Mouse (Mus musculus): ENCODE data around the gene Spty2d1. TPM values are rescaled to one million over a fixed set of nuclear protein-coding genes. Genes with fewer than 3 reads are reported as not detected.
A peak's percentile ranks its signal among the peaks of the same experiment; 100 is the strongest.
"Not testable (repeated sequence)": the region's sequence is repeated elsewhere in the genome, so short reads cannot be mapped to it uniquely, and the experiment has no call there.

The Spty2d1 gene
- polyA plus RNA-seq, 1 experiment from 2014 or later = 19.4 TPM

GRCm38 (mm10) chr7:47041706-47042105 is 33.5 kb upstream of the Spty2d1 start:
- Histone ChIP-seq H3K9ac (no peak overlapping the region), H3K27ac (no peak overlapping the region), H3K4me3 (replicated peaks) (no peak overlapping the region), H3K4me2 (no peak overlapping the region), H3K9me3 (replicated peaks) (no peaks in the 10 kb centered on the region), H3K4me1 (peaks cover 13% of the 10 kb centered on the region), H3K36me3 (no peaks in the 10 kb centered on the region), H3K27me3 (no peaks in the 10 kb centered on the region)
- no peak for ATAC-seq (replicated peaks; ENCODE audit: low FRiP score)
- 79% methylated on average over 3 of the region's 3 CpGs for WGBS

- Histone ChIP-seq H3K36me3 (no peaks in the 10 kb centered on the region), H3K9me3 (replicated peaks) (no peaks in the 10 kb centered on the region), H3K27ac (no peak overlapping the region), H3K27me3 (no peaks in the 10 kb centered on the region), H3K4me1 (no peaks in the 10 kb centered on the region), H3K4me3 (replicated peaks) (no peak overlapping the region), H3K4me2 (no peak overlapping the region), H3K9ac (no peak overlapping the region)
- no peak for ATAC-seq (replicated peaks; ENCODE audit: low FRiP score)
- 71% methylated on average over 8 of the region's 8 CpGs for WGBS
These were observed 27.2 kb upstream of the Spty2d1 start for GRCm38 (mm10) chr7:47035426-47035825.

GRCm38 (mm10) chr7:47034785-47035384 is 26.7 kb upstream of the Spty2d1 start:
- Histone ChIP-seq H3K27ac (no peak overlapping the region), H3K9me3 (replicated peaks) (no peaks in the 10 kb centered on the region), H3K36me3 (no peaks in the 10 kb centered on the region), H3K4me2 (no peak overlapping the region), H3K4me1 (no peaks in the 10 kb centered on the region), H3K4me3 (replicated peaks) (no peak overlapping the region), H3K27me3 (no peaks in the 10 kb centered on the region), H3K9ac (no peak overlapping the region)
- no peak for ATAC-seq (replicated peaks; ENCODE audit: low FRiP score)
- WGBS = 60% methylated on average over 4 of the region's 4 CpGs

DNA sequence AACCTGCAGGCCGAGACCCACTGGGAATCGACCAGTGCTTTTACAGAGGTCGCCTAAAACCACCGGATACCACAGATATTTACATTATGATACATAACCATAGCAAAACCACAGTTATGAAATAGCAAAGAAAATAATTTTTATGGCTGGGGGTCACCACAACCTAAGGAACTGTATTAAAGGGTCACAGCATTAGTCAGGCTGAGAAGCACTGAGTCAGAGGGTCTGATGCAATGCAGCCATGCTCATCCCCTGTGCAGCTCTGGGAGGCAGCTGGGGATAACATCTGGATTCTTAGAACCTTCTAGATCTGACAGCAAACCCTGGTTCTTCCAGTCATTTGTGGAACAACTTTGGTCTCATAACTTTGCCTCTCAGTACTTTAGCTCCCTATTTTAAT is 23.2 kb upstream of the Spty2d1 start:
- Histone ChIP-seq H3K4me2 (no peak overlapping the region), H3K36me3 (no peaks in the 10 kb centered on the region), H3K4me1 (no peaks in the 10 kb centered on the region), H3K27me3 (no peaks in the 10 kb centered on the region), H3K27ac (no peak overlapping the region), H3K9ac (no peak overlapping the region), H3K9me3 (replicated peaks) (no peaks in the 10 kb centered on the region), H3K4me3 (replicated peaks) (no peak overlapping the region)
- no peak for ATAC-seq (replicated peaks; ENCODE audit: low FRiP score)
- WGBS = 70% methylated on average over 4 of the region's 4 CpGs

DNA sequence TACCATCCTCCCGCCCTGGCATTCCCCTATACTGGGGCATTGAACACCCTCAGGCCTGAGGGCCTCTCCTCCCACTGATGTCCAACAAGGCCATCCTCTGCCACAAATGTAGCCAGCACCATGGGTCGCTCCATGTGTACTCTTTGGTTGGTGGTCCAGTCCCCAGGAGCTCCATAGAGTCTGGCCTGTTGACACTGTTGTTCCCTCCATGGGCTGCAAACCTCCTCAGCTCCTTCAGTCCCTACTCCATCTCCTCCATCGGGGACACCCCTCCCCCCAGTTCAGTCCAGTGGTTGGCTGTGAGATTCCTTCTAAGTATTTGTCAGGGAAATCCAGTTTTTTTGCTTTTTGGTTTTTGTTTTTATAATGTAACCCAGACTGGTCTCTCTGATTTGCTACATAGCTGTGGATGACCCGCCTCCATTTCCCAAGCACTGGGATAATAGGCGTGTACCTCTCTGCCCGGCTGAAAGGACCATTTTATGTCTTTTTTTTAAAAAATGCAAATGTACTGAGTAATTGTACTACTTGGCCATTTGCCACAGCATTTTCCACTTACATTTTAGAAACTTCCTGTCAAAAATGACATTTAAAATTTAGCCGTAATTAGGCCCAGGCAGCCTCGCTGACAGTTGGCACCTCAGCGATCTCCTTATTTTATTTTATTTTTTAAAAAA is 22.4 kb upstream of the Spty2d1 start:
- no peak overlapping the region for H3K4me3 ChIP-seq (replicated peaks)
- no peak overlapping the region for H3K27ac ChIP-seq
- H3K4me2 ChIP-seq = no peak overlapping the region
- no peaks in the 10 kb centered on the region for H3K27me3 ChIP-seq
- H3K36me3 ChIP-seq = no peaks in the 10 kb centered on the region
- H3K9me3 ChIP-seq (replicated peaks) = no peaks in the 10 kb centered on the region
- H3K4me1 ChIP-seq = no peaks in the 10 kb centered on the region
- H3K9ac ChIP-seq = no peak overlapping the region
- 78% methylated on average over 9 of the region's 9 CpGs for WGBS
- ATAC-seq (replicated peaks; ENCODE audit: low FRiP score) = no peak

- H3K4me2 ChIP-seq = no peak overlapping the region
- H3K4me1 ChIP-seq = no peaks in the 10 kb centered on the region
- 94% methylated on average over 1 of the region's 1 CpGs for WGBS
- H3K9ac ChIP-seq = no peak overlapping the region
- H3K27me3 ChIP-seq = no peaks in the 10 kb centered on the region
- H3K9me3 ChIP-seq (replicated peaks) = no peaks in the 10 kb centered on the region
- no peaks in the 10 kb centered on the region for H3K36me3 ChIP-seq
- H3K27ac ChIP-seq = no peak overlapping the region
- ATAC-seq (replicated peaks; ENCODE audit: low FRiP score) = no peak
- H3K4me3 ChIP-seq (replicated peaks) = no peak overlapping the region
These were observed 19.3 kb upstream of the Spty2d1 start for GRCm38 (mm10) chr7:47027520-47027919.

DNA sequence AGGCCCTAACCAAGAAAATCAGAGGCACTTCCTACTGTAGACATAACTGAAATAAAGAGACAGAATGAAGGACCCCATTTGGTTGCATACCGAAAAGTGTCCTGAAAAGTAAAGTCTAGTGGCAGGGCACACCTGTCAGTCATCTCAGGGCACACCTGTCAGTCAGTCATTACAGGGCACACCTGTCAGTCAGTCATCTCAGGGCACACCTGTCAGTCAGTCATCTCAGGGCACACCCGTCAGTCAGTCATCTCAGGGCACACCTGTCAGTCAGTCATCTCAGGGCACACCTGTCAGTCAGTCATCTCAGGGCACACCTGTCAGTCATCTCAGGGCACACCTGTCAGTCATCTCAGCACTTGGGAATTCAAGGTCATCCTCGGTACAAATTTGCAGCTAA is 18.7 kb upstream of the Spty2d1 start:
- H3K36me3 ChIP-seq; H3K4me2 ChIP-seq; ATAC-seq (replicated peaks; ENCODE audit: low FRiP score); H3K9me3 ChIP-seq (replicated peaks); H3K4me3 ChIP-seq (replicated peaks); H3K4me1 ChIP-seq; H3K9ac ChIP-seq; H3K27ac ChIP-seq; H3K27me3 ChIP-seq: not testable (repeated sequence)
- WGBS = 84% methylated on average over 3 of the region's 3 CpGs

DNA sequence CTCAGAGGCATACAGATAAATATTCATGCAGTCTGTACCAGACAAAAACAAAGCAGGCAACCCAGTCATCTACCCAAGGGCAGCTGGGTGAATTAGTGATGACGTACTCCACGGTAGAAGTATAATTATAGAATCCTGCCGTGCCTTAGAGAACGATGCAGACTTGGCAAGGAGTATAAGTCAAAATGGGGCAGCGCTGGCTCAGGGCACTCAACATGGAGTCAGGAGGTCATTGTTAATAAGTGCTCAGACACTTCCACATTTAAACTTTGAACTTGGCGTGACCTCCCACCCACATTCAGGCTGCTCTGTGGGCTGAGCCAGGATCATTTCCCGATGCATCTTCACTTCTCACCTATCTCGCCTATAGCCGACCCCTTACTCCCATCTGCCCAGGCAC is 17.2 kb upstream of the Spty2d1 start:
- Histone ChIP-seq H3K36me3 (no peaks in the 10 kb centered on the region), H3K9me3 (replicated peaks) (no peaks in the 10 kb centered on the region), H3K4me1 (peaks cover 4% of the 10 kb centered on the region; the same call in 1 of the 2 replicates), H3K27ac (no peak overlapping the region), H3K4me2 (no peak overlapping the region), H3K9ac (no peak overlapping the region), H3K4me3 (replicated peaks) (no peak overlapping the region), H3K27me3 (peaks cover 2% of the 10 kb centered on the region; the same call in 1 of the 2 replicates)
- WGBS = 76% methylated on average over 9 of the region's 9 CpGs
- ATAC-seq (replicated peaks; ENCODE audit: low FRiP score) = no peak

GRCm38 (mm10) chr7:47024454-47024853 is 16.2 kb upstream of the Spty2d1 start:
- WGBS = 90% methylated on average over 7 of the region's 7 CpGs
- no peaks in the 10 kb centered on the region for H3K36me3 ChIP-seq

DNA sequence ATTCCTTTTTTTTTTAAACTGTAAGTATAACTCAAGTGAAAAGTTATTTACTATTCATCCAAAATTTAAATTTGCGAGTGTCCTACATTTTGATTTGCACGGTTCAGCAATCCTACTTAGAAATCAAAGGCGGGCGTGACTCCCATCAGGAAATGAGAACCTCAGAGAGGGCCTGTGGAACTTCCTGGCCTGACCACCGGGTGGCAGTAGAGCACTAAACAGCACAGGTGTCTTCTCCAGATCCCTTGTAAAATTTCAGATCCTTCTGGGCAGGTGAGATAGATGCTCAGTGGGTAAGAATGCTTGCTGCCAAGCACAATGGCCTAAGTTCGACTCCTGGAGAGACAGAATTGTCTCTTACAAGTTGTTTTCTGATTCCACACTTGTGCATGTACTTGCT is 15.3 kb upstream of the Spty2d1 start:
- Histone ChIP-seq H3K4me3 (replicated peaks) (no peak overlapping the region), H3K4me1 (peaks cover 4% of the 10 kb centered on the region; the same call in 1 of the 2 replicates), H3K27me3 (peaks cover 3% of the 10 kb centered on the region; the same call in 1 of the 2 replicates), H3K4me2 (no peak overlapping the region), H3K27ac (no peak overlapping the region), H3K9me3 (replicated peaks) (no peaks in the 10 kb centered on the region), H3K9ac (no peak overlapping the region), H3K36me3 (no peaks in the 10 kb centered on the region)
- no peak for ATAC-seq (replicated peaks; ENCODE audit: low FRiP score)
- WGBS = 10% methylated on average over 6 of the region's 6 CpGs

More at GRCm38 (mm10) chr7:47024454-47024853, 16.2 kb upstream of the Spty2d1 start:
- Histone ChIP-seq H3K9me3 (replicated peaks) (no peaks in the 10 kb centered on the region), H3K4me1 (peaks cover 4% of the 10 kb centered on the region; the same call in 1 of the 2 replicates), H3K4me3 (replicated peaks) (no peak overlapping the region), H3K4me2 (no peak overlapping the region), H3K27ac (no peak overlapping the region), H3K27me3 (peaks cover 3% of the 10 kb centered on the region; the same call in 1 of the 2 replicates), H3K9ac (no peak overlapping the region)
- ATAC-seq (replicated peaks; ENCODE audit: low FRiP score) = no peak

- 50% methylated on average over 8 of the region's 8 CpGs for WGBS
These were observed 14.3 kb upstream of the Spty2d1 start for GRCm38 (mm10) chr7:47022482-47022881.

DNA sequence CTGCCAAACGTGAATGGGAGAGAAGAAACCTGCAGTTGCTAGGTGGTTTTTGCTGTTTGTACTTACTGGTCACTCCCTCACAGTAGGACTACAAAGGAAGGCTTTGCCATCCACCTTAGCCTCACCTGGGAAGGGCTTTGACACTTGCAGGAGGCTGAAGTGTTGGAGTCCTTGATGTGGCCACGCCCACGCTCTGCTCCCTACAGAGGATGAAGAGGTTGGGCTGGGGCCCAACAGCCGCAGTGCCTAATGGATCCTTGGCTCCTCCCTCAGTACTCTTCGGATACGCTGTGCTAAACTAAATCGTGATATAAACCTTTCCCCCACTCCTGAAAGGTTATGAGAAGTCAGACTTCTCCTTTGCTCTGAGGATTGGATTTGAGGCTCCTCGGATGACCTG is 12.7 kb upstream of the Spty2d1 start:
- Histone ChIP-seq H3K4me3 (replicated peaks) (peak overlapping the region; percentile 1; the same call in 1 of the 2 replicates), H3K36me3 (no peaks in the 10 kb centered on the region), H3K9ac (no peak overlapping the region), H3K4me1 (peaks cover 4% of the 10 kb centered on the region; the same call in 1 of the 2 replicates), H3K27me3 (peaks cover 3% of the 10 kb centered on the region; the same call in 1 of the 2 replicates), H3K27ac (no peak overlapping the region), H3K4me2 (peak overlapping the region; percentile 17; the same call in 1 of the 2 replicates), H3K9me3 (replicated peaks) (no peaks in the 10 kb centered on the region)
- 9% methylated on average over 8 of the region's 8 CpGs for WGBS
- ATAC-seq (replicated peaks; ENCODE audit: low FRiP score) = no peak

More at GRCm38 (mm10) chr7:47022482-47022881, 14.3 kb upstream of the Spty2d1 start:
- Histone ChIP-seq H3K27ac (no peak overlapping the region), H3K4me2 (no peak overlapping the region), H3K9me3 (replicated peaks) (no peaks in the 10 kb centered on the region), H3K4me3 (replicated peaks) (no peak overlapping the region), H3K9ac (no peak overlapping the region), H3K4me1 (peaks cover 4% of the 10 kb centered on the region; the same call in 1 of the 2 replicates), H3K36me3 (no peaks in the 10 kb centered on the region), H3K27me3 (peaks cover 3% of the 10 kb centered on the region; the same call in 1 of the 2 replicates)
- no peak; the same call in 1 of the 2 replicates for ATAC-seq (replicated peaks; ENCODE audit: low FRiP score)

All from kidney, embryonic 15.5 days (tissue).